ENCODE assay signal across 10 mouse cellular contexts in genomic region chr14:19970845-19971244, GRCm38 (mm10). TPM values are rescaled to one million over a fixed set of nuclear protein-coding genes. Genes with fewer than 3 reads are reported as not detected.
DNase-seq lines count a peak whose midpoint lies in the region; ATAC-seq lines count a peak whose summit lies in the region.
"Had no signal": no experiment of that assay in that cellular context is flagged by ENCODE, and none has a peak within 500 bp of the region (broad histone marks: within the 10 kb centered on the region; RNA-seq: fewer than 3 reads in every experiment).

No protein-coding gene starts in this region.

- no peaks in the 10 kb centered on the region for H3K27me3 ChIP-seq in embryonic facial prominence, embryonic 10.5 days (replicated peaks; ENCODE audit: low read depth, poor library complexity, severe bottlenecking)
- no peaks in the 10 kb centered on the region for H3K27me3 ChIP-seq in intestine, embryonic 15.5 days (replicated peaks)

- no peak overlapping the region for H3K4me3 ChIP-seq in embryonic facial prominence, embryonic 10.5 days
- no peak overlapping the region for H3K4me3 ChIP-seq in intestine, embryonic 15.5 days (replicated peaks)
- H3K4me3 ChIP-seq: limb, embryonic 10.5 days had no signal

- peak; percentile 65 for ATAC-seq in intestine, embryonic 15.5 days
- ATAC-seq in neutrophil, adult 5-6 weeks (ENCODE audit: extremely low read depth, insufficient number of reproducible peaks, low FRiP score, poor library complexity, severe bottlenecking) = peak; percentile 47

- WGBS in embryonic facial prominence, embryonic 10.5 days = 66% methylated on average over 3 of the region's 3 CpGs
- WGBS in intestine, embryonic 15.5 days = 31% methylated on average over 3 of the region's 3 CpGs

- H3K4me2 ChIP-seq in intestine, embryonic 15.5 days (replicated peaks) = 0 out of 2 replicates have a peak overlapping the region, but pooled peaks have one; percentile 6

- H3K36me3 ChIP-seq in embryonic facial prominence, embryonic 10.5 days (replicated peaks) = 0 out of 2 replicates have a peak, but pooled peaks cover 9% of the 10 kb centered on the region
- no peaks in the 10 kb centered on the region for H3K36me3 ChIP-seq in intestine, embryonic 15.5 days

- H3K4me1 ChIP-seq in embryonic facial prominence, embryonic 10.5 days = peaks cover 67% of the 10 kb centered on the region
- H3K4me1 ChIP-seq in intestine, embryonic 15.5 days (replicated peaks) = peaks cover 11% of the 10 kb centered on the region

- H3K9me3 ChIP-seq in embryonic facial prominence, embryonic 10.5 days = no peaks in the 10 kb centered on the region
- H3K9me3 ChIP-seq in intestine, embryonic 15.5 days = no peaks in the 10 kb centered on the region
- H3K9me3 ChIP-seq: limb, embryonic 10.5 days had no signal

- no peak overlapping the region for H3K9ac ChIP-seq in intestine, embryonic 15.5 days

- peak overlapping the region; percentile 48; the same call in 1 of the 2 replicates for H3K27ac ChIP-seq in embryonic facial prominence, embryonic 10.5 days (replicated peaks)
- H3K27ac ChIP-seq in intestine, embryonic 15.5 days = no peak overlapping the region
- H3K27ac ChIP-seq: limb, embryonic 10.5 days had no signal

- peak; percentile 11 for DNase-seq in lung, postnatal 25 days (ENCODE audit: low spot score)
- DNase-seq in lung, postnatal 4 days = no peak
- DNase-seq in embryonic facial prominence, embryonic 10.5 days (ENCODE audit: low spot score) = no peak
- no peak for DNase-seq in adrenal gland, adult 2 months
- no peak for DNase-seq in testis, postnatal 10 days (ENCODE audit: low spot score)
- DNase-seq in thymus, postnatal 25 days = no peak
- DNase-seq: heart, postnatal 14 days had no signal

RNA-seq across cellular contexts. Expression of gene Gng2, which starts 6.6 kb away (rescaled TPM):
- polyA plus RNA-seq in embryonic facial prominence, embryonic 10.5 days (2016; fragmentation: Nextera tagmentation; extraction: Ambion mirVana) = 82.8 and 82.9 TPM in 2 replicates
- polyA plus RNA-seq in intestine, embryonic 15.5 days (2015; fragmentation: Nextera tagmentation; extraction: Ambion mirVana) = 52.1 and 55.7 TPM in 2 replicates
- total RNA-seq in neutrophil, adult 5-6 weeks (2017) = 66.8 and 76.3 TPM in 2 replicates
- total RNA-seq in adrenal gland, adult 2 months (2021) = 10 to 100 TPM; 32.8 to 39.5 TPM
- 3.3 and 3.7 TPM in 2 replicates for polyA plus RNA-seq in adrenal gland, adult 2 months (2012; rRNA removed)

Comparison
In these comparisons a context has a peak if more than half of its experiments do, and no peak if none do; other contexts are left out.
1. RNA of gene Gng2, which starts 6.6 kb away (polyA plus RNA-seq): 82.8 to 82.9 TPM in embryonic facial prominence, embryonic 10.5 days and 52.1 to 55.7 TPM in intestine, embryonic 15.5 days; 3.3 to 3.7 TPM in adrenal gland, adult 2 months; every median in the first group is over 10 times any median in the second.